Mouse (Mus musculus) neural tube, embryonic 13.5 days (tissue): ENCODE results near the gene Ap4s1. TPM values are rescaled to one million over a fixed set of nuclear protein-coding genes. Genes with fewer than 3 reads are reported as not detected.

Experiments
- ATAC-seq: fragments of 200-750 bp; cut with Nextera tagmentation; 2 replicates; pipeline ENCODE4 v1.8.0; 2017; ENCODE audit warnings: low read depth, mild to moderate bottlenecking, moderate TSS enrichment, moderate library complexity
- H3K27ac ChIP-seq: fragments of 300-500 bp; sonication (generic); replicated peaks from 2 replicates; pipeline ENCODE4 v1.5.1; 2015; ENCODE audit warnings: moderate library complexity, mild to moderate bottlenecking, inconsistent platforms
- H3K27me3 ChIP-seq: fragments of 300-500 bp; sonication (generic); 2 replicates; pipeline ENCODE4 v1.6.1; 2015; ENCODE audit warnings: mild to moderate bottlenecking, inconsistent platforms
- H3K36me3 ChIP-seq: fragments of 300-500 bp; sonication (generic); 2 replicates; pipeline ENCODE4 v1.6.1; 2015; ENCODE audit warnings: mild to moderate bottlenecking, inconsistent platforms
- H3K4me1 ChIP-seq: fragments of 300-500 bp; sonication (generic); replicated peaks from 2 replicates; pipeline ENCODE4 v1.6.1; 2015; ENCODE audit warnings: inconsistent platforms
- H3K4me2 ChIP-seq: fragments of 300-500 bp; sonication (generic); 2 replicates; pipeline ENCODE4 v1.6.1; 2015; ENCODE audit warnings: inconsistent platforms, mild to moderate bottlenecking, moderate library complexity
- H3K4me3 ChIP-seq: fragments of 300-500 bp; sonication (generic); 2 replicates; pipeline ENCODE4 v1.5.1; 2015; ENCODE audit warnings: mild to moderate bottlenecking, inconsistent platforms
- H3K9ac ChIP-seq: fragments of 300-500 bp; sonication (generic); 2 replicates; pipeline ENCODE4 v1.6.1; 2015; ENCODE audit warnings: moderate library complexity, mild to moderate bottlenecking, inconsistent platforms
- H3K9me3 ChIP-seq: fragments of 300-500 bp; sonication (generic); 2 replicates; pipeline ENCODE4 v1.6.1; 2016; ENCODE audit warnings: inconsistent platforms
- WGBS: fragments of 180-500 bp; shearing (Covaris S2); methylation state at CpG from one replicate; pipeline ENCODE4 v1.1.7; 2015; 5-methylcytosine and 5-hydroxymethylcytosine counted together
- polyA plus RNA-seq: library from polyadenylated mRNA; unstranded; fragments of >200 nt; fragmentation: Nextera tagmentation; extraction: Ambion mirVana; gene quantifications from 2 replicates; pipeline ENCODE4 v1.2.1, GENCODE M21; 2015

The Ap4s1 gene
- polyA plus RNA-seq, 1 experiment from 2014 or later: 55.5 TPM

DNA sequence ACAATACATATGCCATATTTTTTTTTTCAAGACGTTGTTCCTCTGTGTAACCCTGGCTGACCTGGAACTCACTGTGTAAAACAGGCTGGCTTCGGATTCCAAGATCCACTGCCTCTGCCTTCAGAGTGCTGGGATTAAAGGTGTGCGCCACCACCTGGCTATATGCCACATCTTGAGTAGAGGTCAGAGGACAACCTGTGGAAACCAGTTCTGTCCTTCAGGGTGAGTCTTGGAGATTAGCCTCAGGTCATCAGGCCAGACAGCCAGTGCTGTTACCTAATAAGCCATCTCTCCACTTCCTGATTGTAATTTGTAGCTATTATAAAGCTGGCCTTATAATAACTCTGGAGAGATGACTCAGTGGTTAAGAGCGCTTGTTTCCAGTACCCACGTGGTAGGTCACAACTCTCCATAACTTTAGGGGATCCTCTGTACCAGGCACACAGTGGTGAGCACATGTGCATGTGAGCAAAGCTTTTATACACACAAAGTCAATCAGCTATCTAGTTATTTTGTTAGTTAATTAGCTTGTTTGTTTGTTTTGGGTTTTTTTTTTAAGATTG lies 15.9 kb downstream of the Ap4s1 start:
- H3K9me3 ChIP-seq: no peaks in the 10 kb centered on the region
- H3K36me3 ChIP-seq: no peaks in the 10 kb centered on the region
- H3K27me3 ChIP-seq: no peaks in the 10 kb centered on the region
- WGBS: 90% methylated on average over 5 of the region's 5 CpGs
- no peak overlapping the region for H3K27ac ChIP-seq
- no peak overlapping the region for H3K9ac ChIP-seq
- H3K4me1 ChIP-seq: peaks cover 7% of the 10 kb centered on the region; the same call in 1 of the 2 replicates
- H3K4me3 ChIP-seq: no peak overlapping the region
- H3K4me2 ChIP-seq: no peak overlapping the region
- no peak for ATAC-seq

DNA sequence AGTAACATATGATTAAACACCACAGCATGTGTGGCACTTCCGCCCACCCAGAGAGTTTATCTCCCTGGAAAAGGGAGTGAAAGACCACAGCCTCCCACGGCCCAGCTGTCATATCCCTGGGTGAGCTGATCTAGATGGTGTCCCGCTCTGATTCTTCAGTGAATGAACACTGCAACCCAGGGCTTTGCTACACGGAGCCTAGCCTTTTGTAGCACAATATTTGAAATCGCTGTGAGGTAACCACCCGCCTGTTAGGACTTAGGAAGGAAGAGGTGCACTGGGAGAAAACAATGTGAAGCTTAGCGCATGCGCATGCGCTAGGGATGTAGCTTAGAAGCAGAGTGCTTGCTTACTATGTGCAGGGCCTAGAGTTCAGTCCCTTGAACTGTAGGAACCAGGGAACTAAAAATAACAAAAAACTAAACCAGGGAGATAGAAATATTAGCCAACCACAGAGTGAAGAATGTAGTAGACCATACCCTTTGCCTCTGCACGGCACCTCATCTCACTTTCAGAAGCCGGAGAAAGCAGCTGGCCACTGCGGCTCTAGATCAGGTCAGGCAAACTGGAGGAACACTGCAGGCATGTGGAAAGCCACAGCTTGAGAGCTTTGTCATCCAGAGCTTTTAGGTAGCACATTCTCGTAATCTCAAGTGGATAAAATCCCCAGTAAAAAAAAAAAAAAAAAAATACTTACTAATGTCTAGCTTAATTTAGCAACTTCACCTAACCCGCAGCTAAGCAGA lies 18.3 kb downstream of the Ap4s1 start:
- Histone ChIP-seq H3K4me3 (no peak overlapping the region), H3K27ac (0 out of 2 replicates have a peak overlapping the region, but pooled peaks have one; percentile 33), H3K36me3 (no peaks in the 10 kb centered on the region), H3K9me3 (no peaks in the 10 kb centered on the region), H3K9ac (no peak overlapping the region), H3K4me2 (no peak overlapping the region), H3K4me1 (0 out of 2 replicates have a peak, but pooled peaks cover 2% of the 10 kb centered on the region), H3K27me3 (no peaks in the 10 kb centered on the region)
- 74% methylated on average over 14 of the region's 14 CpGs for WGBS
- ATAC-seq: no peak

DNA sequence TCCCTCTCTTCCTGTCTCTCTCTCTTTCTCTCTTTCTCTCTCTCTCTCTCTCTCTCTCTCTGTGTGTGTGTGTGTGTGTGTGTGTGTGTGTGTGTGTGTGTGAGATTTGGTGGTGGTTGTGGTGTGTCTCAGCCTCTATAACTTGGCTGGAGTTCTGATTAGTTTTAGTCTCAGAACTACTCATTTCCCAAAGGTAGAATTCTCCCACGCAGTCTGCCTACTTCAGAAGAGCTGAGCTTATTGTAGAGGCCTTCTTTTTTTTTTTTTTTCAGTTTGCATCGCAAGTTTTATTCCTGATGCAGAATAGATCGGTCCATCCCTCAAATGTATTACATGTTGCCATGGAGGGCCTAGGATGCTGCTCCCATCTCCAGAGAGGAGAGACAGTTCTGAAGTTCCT lies 18.9 kb downstream of the Ap4s1 start:
- no peak overlapping the region for H3K4me3 ChIP-seq
- no peak overlapping the region for H3K9ac ChIP-seq
- no peak overlapping the region for H3K4me2 ChIP-seq
- 73% methylated on average over 3 of the region's 3 CpGs for WGBS
- no peak overlapping the region for H3K27ac ChIP-seq
- H3K36me3 ChIP-seq: no peaks in the 10 kb centered on the region
- H3K27me3 ChIP-seq: no peaks in the 10 kb centered on the region
- no peaks in the 10 kb centered on the region for H3K4me1 ChIP-seq
- ATAC-seq: no peak
- H3K9me3 ChIP-seq: no peaks in the 10 kb centered on the region

DNA sequence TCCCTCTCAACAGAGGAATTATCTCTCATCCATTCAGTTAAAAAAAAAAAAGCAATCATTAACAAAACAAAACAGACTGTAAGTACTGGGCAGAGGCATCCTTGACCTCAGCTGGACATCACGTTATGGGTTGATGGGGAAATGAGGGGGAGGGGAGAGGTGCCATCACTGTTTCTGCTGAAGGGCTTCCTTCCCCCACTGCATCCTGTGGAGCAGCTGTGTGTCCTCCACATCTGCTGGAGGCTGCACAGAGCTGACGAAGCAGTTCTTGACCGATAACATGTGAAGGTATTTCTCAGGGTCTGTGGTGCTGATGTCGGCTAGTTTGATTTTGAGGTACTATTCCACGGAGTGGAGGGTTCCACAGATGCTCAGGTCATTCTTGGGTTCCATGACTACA lies 19.3 kb downstream of the Ap4s1 start:
- no peak overlapping the region for H3K27ac ChIP-seq
- H3K4me2 ChIP-seq: no peak overlapping the region
- no peaks in the 10 kb centered on the region for H3K36me3 ChIP-seq
- no peaks in the 10 kb centered on the region for H3K27me3 ChIP-seq
- no peak for ATAC-seq
- WGBS: 75% methylated on average over 5 of the region's 5 CpGs
- no peaks in the 10 kb centered on the region for H3K9me3 ChIP-seq
- no peaks in the 10 kb centered on the region for H3K4me1 ChIP-seq
- no peak overlapping the region for H3K9ac ChIP-seq
- H3K4me3 ChIP-seq: no peak overlapping the region

DNA sequence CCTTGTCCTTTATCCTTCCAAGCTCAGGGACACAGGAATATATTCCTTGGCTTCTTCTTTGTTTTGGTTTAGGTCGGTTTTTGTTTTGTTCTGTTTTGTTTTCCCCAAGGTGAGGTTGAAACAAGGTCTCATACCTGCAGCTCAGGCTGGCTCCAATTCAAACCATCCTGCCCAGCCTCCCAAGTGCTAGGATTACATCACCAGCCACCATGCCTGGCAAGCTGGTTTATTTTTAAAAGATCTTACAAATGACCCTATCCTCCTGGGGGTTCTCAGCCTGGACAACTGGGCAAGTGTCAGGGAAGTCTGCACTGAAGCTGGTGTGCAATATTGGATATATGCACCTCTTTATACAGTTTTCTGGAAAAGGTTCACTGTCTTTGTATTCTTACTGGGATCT lies 21.9 kb downstream of the Ap4s1 start:
- 74% methylated on average over 1 of the region's 1 CpGs for WGBS
- no peak for ATAC-seq
- Histone ChIP-seq H3K27me3 (no peaks in the 10 kb centered on the region), H3K4me3 (no peak overlapping the region), H3K27ac (no peak overlapping the region), H3K4me1 (no peaks in the 10 kb centered on the region), H3K9me3 (no peaks in the 10 kb centered on the region), H3K36me3 (no peaks in the 10 kb centered on the region), H3K9ac (no peak overlapping the region), H3K4me2 (no peak overlapping the region)

DNA sequence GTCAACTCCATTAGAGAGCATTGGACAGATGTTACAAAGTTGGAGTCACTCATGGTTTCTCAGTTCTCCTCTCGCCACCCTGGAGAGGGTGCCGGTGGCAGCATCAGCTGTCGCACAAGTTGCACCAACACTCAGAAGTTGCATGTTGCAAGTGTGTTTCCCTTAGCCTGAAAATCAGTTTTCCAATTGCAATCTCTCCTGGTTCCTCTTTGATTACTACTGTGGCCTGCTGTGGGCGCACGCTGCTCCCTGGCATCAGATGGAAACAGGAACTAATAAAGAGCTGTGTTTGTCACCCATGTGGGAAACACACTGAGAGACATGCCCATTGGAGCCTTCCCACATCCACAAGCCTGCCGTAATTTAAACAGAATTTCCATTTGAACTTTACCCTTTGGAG lies 27.8 kb downstream of the Ap4s1 start:
- no peak for ATAC-seq
- 89% methylated on average over 6 of the region's 6 CpGs for WGBS
- H3K27ac ChIP-seq: no peak overlapping the region
- no peaks in the 10 kb centered on the region for H3K9me3 ChIP-seq
- H3K4me1 ChIP-seq: no peaks in the 10 kb centered on the region
- H3K27me3 ChIP-seq: no peaks in the 10 kb centered on the region
- H3K9ac ChIP-seq: no peak overlapping the region
- H3K4me2 ChIP-seq: no peak overlapping the region
- peaks cover 7% of the 10 kb centered on the region for H3K36me3 ChIP-seq
- H3K4me3 ChIP-seq: no peak overlapping the region

DNA sequence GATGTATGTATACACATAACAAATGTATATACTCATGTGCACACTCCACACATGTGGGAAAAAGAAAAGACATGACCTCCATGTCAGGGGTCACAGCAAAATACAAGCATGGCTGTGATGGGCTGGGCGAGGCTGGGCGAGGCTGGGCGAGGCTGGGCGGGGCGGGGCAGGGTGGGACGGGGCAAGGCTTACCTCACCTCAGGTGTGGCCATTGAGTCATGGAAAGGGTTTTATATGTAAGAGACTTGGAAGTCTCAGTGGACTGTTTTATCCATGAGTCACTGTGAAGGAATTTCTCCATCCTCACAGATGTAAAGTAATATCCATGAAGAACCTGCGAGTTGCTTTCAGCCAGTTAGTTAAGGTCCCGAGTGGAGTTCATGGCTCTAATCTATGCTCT lies 31.0 kb downstream of the Ap4s1 start:
- H3K4me3 ChIP-seq: no peak overlapping the region
- H3K9me3 ChIP-seq: no peaks in the 10 kb centered on the region
- H3K4me1 ChIP-seq: no peaks in the 10 kb centered on the region
- H3K9ac ChIP-seq: no peak overlapping the region
- no peak overlapping the region for H3K4me2 ChIP-seq
- H3K27me3 ChIP-seq: no peaks in the 10 kb centered on the region
- WGBS: 92% methylated on average over 8 of the region's 8 CpGs
- ATAC-seq: no peak
- H3K27ac ChIP-seq: no peak overlapping the region
- peaks cover 15% of the 10 kb centered on the region for H3K36me3 ChIP-seq

DNA sequence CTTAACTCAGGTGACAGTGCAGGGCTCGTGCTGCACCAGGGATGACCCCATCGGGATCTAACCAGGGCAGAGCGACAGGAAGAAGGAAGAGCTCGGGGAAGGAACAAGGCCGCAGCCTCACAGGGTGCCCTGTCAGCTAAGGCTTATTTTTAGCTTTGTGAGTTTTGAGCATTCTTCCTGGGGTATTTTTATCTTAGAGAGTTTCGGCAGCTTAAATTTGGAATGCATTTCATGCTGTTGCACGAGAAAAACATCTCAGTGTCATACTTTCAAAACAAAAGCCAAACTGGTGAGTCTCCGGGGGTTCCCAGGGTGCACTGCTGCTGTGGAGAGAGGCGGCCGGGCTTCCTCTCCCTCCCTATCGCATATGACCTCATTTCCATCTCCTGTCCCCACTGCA lies 38.2 kb downstream of the Ap4s1 start:
- H3K9ac ChIP-seq: no peak overlapping the region
- H3K36me3 ChIP-seq: peaks cover 20% of the 10 kb centered on the region
- no peak for ATAC-seq
- H3K4me1 ChIP-seq: no peaks in the 10 kb centered on the region
- 82% methylated on average over 11 of the region's 11 CpGs for WGBS
- H3K4me3 ChIP-seq: no peak overlapping the region
- no peak overlapping the region for H3K27ac ChIP-seq
- no peaks in the 10 kb centered on the region for H3K27me3 ChIP-seq
- no peak overlapping the region for H3K4me2 ChIP-seq
- H3K9me3 ChIP-seq: no peaks in the 10 kb centered on the region

DNA sequence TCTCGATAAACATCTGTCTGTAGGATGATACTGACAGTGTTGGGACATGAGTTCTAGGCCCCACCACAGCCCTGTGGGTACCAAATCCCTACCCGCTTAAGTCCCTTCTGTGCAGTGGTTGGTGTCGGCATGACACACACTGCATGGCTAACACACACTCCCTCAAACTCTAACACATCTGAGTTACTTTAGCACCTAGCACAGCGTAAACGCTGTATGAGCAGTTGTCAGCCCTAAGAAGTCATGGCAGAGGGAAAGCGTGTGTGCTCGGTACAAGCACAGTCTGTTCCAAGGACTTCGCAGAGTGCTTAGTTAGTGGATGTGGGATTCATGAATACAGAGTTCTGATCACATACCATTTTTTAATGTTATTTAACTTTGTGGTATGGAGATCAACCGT lies 39.0 kb downstream of the Ap4s1 start:
- Histone ChIP-seq H3K4me2 (no peak overlapping the region), H3K9me3 (no peaks in the 10 kb centered on the region), H3K4me3 (no peak overlapping the region), H3K27me3 (no peaks in the 10 kb centered on the region), H3K9ac (no peak overlapping the region), H3K36me3 (peaks cover 15% of the 10 kb centered on the region; the same call in 1 of the 2 replicates), H3K4me1 (no peaks in the 10 kb centered on the region), H3K27ac (no peak overlapping the region)
- no peak for ATAC-seq
- WGBS: 94% methylated on average over 9 of the region's 9 CpGs

DNA sequence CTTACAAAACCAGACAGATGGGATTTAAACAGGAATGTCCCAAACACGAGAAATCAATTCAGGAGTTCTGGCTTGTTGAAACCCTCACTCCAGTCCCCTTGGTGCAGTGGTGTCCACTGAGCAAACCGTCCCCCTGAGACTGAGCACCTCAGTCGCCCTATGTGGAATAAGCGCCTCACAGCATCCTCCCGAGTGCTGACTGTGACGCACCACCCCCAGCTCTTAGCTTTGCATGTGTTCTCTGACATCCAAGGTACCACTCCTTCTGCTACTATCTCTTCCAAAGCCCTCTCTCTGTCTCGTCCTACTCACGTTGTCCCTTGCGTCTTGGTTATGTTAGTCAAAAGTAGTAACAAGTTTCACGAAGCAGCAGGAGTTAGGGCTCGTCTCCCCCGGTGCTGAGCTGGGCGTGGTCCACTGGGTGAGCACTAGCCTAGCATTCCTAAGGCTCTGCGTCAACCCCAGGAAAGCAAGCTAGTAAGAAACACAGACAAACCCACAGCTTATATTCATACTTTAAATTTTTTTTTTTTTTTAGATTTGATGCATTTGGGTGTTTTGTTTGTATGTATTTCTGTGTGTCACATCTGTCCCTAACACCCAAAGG lies 43.9 kb downstream of the Ap4s1 start:
- Histone ChIP-seq H3K9me3 (no peaks in the 10 kb centered on the region), H3K4me2 (no peak overlapping the region), H3K4me1 (peaks cover 6% of the 10 kb centered on the region; the same call in 1 of the 2 replicates), H3K27ac (no peak overlapping the region), H3K9ac (no peak overlapping the region), H3K4me3 (no peak overlapping the region), H3K27me3 (no peaks in the 10 kb centered on the region), H3K36me3 (peaks cover 11% of the 10 kb centered on the region; the same call in 1 of the 2 replicates)
- ATAC-seq: no peak
- 87% methylated on average over 14 of the region's 14 CpGs for WGBS

DNA sequence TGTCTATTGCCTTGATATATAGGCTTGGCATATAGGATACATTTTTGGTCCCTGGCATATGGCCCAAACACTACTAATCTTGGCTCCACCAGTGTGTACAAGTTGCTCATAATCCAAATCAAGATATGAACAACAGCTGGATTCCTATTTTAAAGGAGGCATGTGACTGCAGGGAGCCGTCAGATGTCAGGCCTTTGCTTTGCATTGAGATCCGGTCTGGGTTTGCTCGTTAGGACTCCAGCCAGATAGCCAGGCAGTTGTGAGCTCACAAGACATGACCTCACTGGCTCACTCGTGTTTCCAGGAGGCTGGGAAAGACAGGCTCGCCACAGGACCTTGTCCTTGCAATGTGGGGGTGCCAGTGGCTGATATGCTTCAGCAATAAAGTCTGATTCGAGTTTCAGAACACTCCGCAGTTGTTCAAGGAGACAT lies 45.0 kb downstream of the Ap4s1 start:
- Histone ChIP-seq H3K4me2 (no peak overlapping the region), H3K9me3 (no peaks in the 10 kb centered on the region), H3K27ac (no peak overlapping the region), H3K36me3 (peaks cover 7% of the 10 kb centered on the region; the same call in 1 of the 2 replicates), H3K4me3 (no peak overlapping the region), H3K27me3 (no peaks in the 10 kb centered on the region), H3K4me1 (peaks cover 6% of the 10 kb centered on the region; the same call in 1 of the 2 replicates), H3K9ac (no peak overlapping the region)
- WGBS: 59% methylated on average over 7 of the region's 7 CpGs
- no peak for ATAC-seq

DNA sequence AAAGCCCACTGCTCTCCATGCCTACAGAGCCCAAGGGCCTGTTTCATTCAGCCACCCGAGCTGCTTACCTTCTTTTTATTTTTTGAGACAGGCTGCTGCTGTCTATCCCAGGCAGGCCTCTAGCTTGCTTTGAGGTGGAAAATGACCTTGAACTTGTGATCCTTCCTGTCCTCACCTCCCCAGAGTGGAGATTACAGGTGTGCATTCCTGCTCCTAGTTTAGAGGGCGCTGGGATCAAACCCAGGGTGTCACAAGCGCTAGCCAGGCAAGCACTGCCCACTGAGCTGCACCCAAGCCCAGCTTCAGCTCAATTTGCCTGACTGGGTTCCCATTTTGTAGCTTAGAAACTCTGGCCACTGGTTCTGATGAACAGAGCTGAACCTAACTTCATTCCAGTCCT lies 45.5 kb downstream of the Ap4s1 start:
- H3K4me1 ChIP-seq: peaks cover 6% of the 10 kb centered on the region; the same call in 1 of the 2 replicates

More for the DNA sequence above, 45.5 kb downstream of the Ap4s1 start:
- Histone ChIP-seq H3K27ac (no peak overlapping the region), H3K4me2 (no peak overlapping the region), H3K36me3 (0 out of 2 replicates have a peak, but pooled peaks cover 4% of the 10 kb centered on the region), H3K9me3 (no peaks in the 10 kb centered on the region), H3K27me3 (no peaks in the 10 kb centered on the region), H3K4me3 (no peak overlapping the region), H3K9ac (no peak overlapping the region)
- 79% methylated on average over 3 of the region's 3 CpGs for WGBS
- ATAC-seq: no peak
